Mouse (Mus musculus) midbrain, embryonic 16.5 days (tissue): Measurements from ENCODE around the gene Adgrl4. TPM values are rescaled to one million over a fixed set of nuclear protein-coding genes. Genes with fewer than 3 reads are reported as not detected.

Experiments used
- ATAC-seq: fragments of 200-750 bp; cut with Nextera tagmentation; 2 replicates; pipeline ENCODE4 v1.8.0; 2017; ENCODE audit warnings: moderate TSS enrichment
- H3K27ac ChIP-seq: fragments of 300-500 bp; sonication (generic); 2 replicates; pipeline ENCODE4 v1.5.1; 2014; ENCODE audit warnings: mild to moderate bottlenecking, low read length, mixed read lengths
- H3K27me3 ChIP-seq: fragments of 300-500 bp; sonication (generic); 2 replicates; pipeline ENCODE4 v1.6.1; 2014; ENCODE audit warnings: low read depth, low read length, mixed read lengths; ENCODE audit not compliant: control insufficient read depth, insufficient read depth
- H3K36me3 ChIP-seq: fragments of 300-500 bp; sonication (generic); 2 replicates; pipeline ENCODE4 v1.6.1; 2014; ENCODE audit warnings: mild to moderate bottlenecking, low read length, moderate library complexity, mixed read lengths; ENCODE audit not compliant: control insufficient read depth, insufficient read depth
- H3K4me1 ChIP-seq: fragments of 300-500 bp; sonication (generic); 2 replicates; pipeline ENCODE4 v1.6.1; 2014; ENCODE audit warnings: mild to moderate bottlenecking, low read length, mixed read lengths; ENCODE audit not compliant: control insufficient read depth, insufficient read depth
- H3K4me2 ChIP-seq: fragments of 300-500 bp; sonication (generic); 2 replicates; pipeline ENCODE4 v1.6.1; 2014; ENCODE audit warnings: mild to moderate bottlenecking, low read length, mixed read lengths
- H3K4me3 ChIP-seq: fragments of 300-500 bp; sonication (generic); 2 replicates; pipeline ENCODE4 v1.5.1; 2014; ENCODE audit warnings: low read depth, mild to moderate bottlenecking, low read length, moderate library complexity, mixed read lengths
- H3K9ac ChIP-seq: fragments of 300-500 bp; sonication (generic); 2 replicates; pipeline ENCODE4 v1.6.1; 2014; ENCODE audit warnings: low read depth, low read length, mixed read lengths
- H3K9me3 ChIP-seq: fragments of 300-500 bp; sonication (generic); replicated peaks from 2 replicates; pipeline ENCODE4 v1.6.1; 2014; ENCODE audit warnings: mild to moderate bottlenecking, low read length, mixed read lengths; ENCODE audit not compliant: control insufficient read depth, poor library complexity, severe bottlenecking
- WGBS: fragments of 180-500 bp; shearing (Covaris S2); extraction: QIAGEN DNeasy Blood & Tissue Kit; methylation state at CpG from one replicate; pipeline ENCODE4 v1.1.7; 2014; 5-methylcytosine and 5-hydroxymethylcytosine counted together
- polyA plus RNA-seq: library from polyadenylated mRNA; unstranded; fragments of >200 nt; fragmentation: Nextera tagmentation; extraction: Ambion mirVana; gene quantifications from 2 replicates; pipeline ENCODE4 v1.2.1, GENCODE M21; 2015

Adgrl4 gene
- polyA plus RNA-seq, 1 experiment from 2014 or later = 15.9 TPM

DNA sequence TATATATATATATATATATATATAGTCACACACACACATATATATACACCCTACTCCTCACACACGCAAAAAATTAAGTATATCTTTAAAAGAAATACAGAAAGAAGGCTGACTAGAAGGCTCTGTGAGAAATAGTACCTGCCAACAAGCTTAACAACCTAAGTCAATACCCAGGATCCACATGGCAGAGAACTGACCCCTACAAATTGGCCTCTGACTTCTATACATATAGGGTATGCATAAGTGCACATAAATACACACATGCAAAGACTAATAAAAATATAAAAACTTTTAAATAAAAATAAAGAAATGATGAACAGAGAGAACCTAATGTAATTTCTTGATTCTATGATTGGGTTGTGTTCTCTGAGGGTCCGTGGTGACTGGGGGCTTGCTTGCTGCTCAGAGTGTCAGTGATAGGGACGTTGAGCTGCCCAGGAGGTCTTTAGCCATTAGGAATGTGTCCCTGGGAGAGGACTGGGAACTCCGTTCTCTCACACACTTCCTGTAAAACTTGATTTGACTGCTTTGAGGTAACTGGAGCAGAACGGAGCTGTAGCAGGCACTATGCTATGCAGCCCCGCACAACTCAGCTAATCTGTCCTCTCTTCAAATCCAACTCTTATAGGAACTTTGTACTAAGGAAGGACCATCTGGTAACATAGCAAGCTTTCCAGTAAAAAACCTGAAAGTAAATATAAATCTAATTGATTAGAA is 17.5 kb downstream of the Adgrl4 start:
- Histone ChIP-seq H3K4me3 (no peak overlapping the region), H3K9me3 (no peaks in the 10 kb centered on the region), H3K4me2 (no peak overlapping the region), H3K9ac (no peak overlapping the region), H3K36me3 (no peaks in the 10 kb centered on the region), H3K27ac (no peak overlapping the region), H3K27me3 (no peaks in the 10 kb centered on the region), H3K4me1 (no peaks in the 10 kb centered on the region)
- WGBS = 68% methylated on average over 6 of the region's 6 CpGs
- ATAC-seq = no peak

DNA sequence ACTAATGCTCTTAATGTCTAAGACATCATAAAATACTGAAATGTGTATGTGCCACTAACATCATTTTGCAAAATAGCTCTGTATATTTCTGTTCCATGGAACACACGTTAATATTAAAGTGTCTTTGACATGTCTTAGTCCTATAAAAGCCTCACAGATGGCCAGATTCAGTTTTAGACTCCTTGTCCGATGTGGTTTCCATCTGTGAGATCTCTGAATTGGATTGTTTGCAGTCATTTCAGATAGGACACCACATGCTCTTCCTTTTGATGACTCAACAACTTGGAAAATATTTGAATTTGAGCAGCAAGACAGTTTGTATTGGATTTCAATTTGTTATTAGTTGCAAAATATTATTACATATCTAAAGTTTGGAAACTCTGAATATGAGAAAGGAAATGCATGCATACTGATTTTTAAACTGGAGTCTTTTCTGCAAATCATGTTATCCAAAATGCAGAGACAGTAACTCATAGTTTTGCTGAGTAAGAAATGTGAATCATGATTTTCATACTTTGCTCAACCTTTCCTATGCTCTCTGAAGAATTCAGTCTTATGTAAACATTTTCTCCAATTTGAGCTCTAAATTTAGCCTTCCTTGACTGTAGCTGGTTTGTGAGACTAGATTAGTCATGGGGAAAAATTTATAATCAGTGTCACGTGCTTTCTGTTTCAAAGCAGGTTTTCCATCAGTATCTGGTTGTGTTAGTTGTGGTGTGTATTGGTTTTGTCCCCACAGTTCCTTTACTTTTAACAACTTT is 21.9 kb downstream of the Adgrl4 start:
- ATAC-seq = no peak

DNA sequence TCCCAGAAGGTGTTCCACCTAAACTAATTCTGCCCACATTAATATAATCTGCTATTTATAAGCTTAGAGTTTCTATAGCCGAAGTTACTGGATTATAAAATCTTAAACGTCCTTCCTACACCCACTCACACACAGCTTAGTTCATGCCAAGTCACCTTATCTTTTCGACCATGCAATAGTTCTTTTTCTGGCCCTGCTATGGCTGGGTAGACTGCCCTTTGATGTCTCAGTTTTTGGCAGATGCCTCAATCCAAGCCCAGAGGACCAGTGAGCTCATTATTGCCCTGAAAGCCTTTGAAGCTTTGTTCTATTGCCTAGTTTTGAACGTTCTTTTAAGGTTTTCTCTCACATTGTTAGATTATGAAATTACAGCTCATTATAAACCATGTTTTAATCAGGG is 27.5 kb downstream of the Adgrl4 start:
- ATAC-seq = 0 out of 2 replicates have a peak, but pooled peaks have one; percentile 42
- Histone ChIP-seq H3K9ac (no peak overlapping the region), H3K27me3 (no peaks in the 10 kb centered on the region), H3K36me3 (no peaks in the 10 kb centered on the region), H3K4me1 (no peaks in the 10 kb centered on the region), H3K9me3 (no peaks in the 10 kb centered on the region), H3K27ac (no peak overlapping the region), H3K4me2 (no peak overlapping the region), H3K4me3 (no peak overlapping the region)
- 35% methylated on average over 4 of the region's 4 CpGs for WGBS

More for the DNA sequence above, 21.9 kb downstream of the Adgrl4 start:
- no peaks in the 10 kb centered on the region for H3K27me3 ChIP-seq
- H3K36me3 ChIP-seq = no peaks in the 10 kb centered on the region
- H3K4me2 ChIP-seq = no peak overlapping the region
- no peaks in the 10 kb centered on the region for H3K4me1 ChIP-seq
- H3K9me3 ChIP-seq = no peaks in the 10 kb centered on the region
- H3K27ac ChIP-seq = no peak overlapping the region
- 77% methylated on average over 3 of the region's 3 CpGs for WGBS
- H3K9ac ChIP-seq = no peak overlapping the region
- no peak overlapping the region for H3K4me3 ChIP-seq

DNA sequence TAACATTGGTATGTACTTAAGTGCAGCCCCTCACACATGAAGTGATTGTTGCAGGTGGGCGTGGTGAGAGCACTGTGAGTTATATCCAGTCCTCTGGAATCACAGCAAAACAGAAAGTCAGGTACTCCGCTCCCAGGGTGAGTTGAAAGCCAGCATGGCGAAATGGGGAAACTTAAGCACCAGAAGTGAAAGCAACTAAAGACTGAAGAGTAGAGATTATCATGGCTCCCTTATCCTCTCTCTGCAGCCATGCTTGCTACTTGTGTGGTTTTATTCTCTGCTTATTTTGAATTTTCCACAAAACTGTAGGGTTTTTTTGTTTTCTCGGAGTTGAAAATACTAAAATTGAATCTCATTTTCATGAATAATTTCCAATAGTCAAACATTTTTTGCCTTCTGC is 51.2 kb downstream of the Adgrl4 start:
- WGBS = 91% methylated on average over 4 of the region's 4 CpGs
- Histone ChIP-seq H3K4me3 (no peak overlapping the region), H3K27me3 (no peaks in the 10 kb centered on the region), H3K9ac (no peak overlapping the region), H3K4me2 (no peak overlapping the region), H3K27ac (no peak overlapping the region), H3K9me3 (no peaks in the 10 kb centered on the region), H3K4me1 (no peaks in the 10 kb centered on the region), H3K36me3 (no peaks in the 10 kb centered on the region)
- no peak for ATAC-seq

DNA sequence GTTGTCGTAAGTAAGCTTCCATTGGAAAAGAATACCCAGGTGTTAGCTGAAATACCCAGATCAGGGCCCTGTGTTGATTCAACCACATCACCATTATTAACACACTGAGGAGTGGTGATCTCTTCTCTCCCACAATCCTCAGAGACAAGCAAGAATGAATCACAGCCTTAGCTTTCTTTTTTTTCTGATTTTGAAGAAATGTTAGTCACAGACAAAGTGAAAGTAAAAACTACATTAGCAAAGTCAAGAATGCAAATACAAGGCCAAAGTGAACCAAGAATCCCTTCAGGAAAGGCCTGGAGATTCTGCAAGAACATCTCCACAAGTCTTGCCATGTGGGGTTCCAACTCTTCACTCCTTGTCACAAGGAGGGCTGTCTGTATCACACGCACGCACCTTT is 67.9 kb downstream of the Adgrl4 start:
- Histone ChIP-seq H3K4me1 (no peaks in the 10 kb centered on the region), H3K27me3 (no peaks in the 10 kb centered on the region), H3K4me3 (no peak overlapping the region), H3K27ac (no peak overlapping the region), H3K4me2 (no peak overlapping the region), H3K9ac (no peak overlapping the region), H3K9me3 (no peaks in the 10 kb centered on the region), H3K36me3 (no peaks in the 10 kb centered on the region)
- no peak for ATAC-seq
- WGBS = 95% methylated on average over 3 of the region's 3 CpGs

DNA sequence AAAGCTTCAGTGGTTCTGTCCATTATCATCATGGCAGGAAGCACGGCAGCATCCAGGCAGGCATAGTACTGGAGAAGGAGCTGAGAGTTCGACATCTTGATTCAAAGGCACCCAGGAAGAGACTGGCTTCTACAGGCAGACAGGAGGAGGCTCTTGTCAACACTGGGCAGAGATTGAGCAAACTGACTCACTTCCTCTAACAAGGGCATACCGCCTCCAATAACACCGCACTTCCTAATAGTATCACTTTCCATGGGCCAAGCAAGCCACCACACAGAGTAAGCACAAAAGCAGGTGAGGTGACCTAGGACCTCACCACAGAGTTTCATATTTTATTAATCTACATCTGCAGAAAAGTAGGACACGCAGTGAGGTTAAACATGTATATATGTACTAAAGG is 73.5 kb downstream of the Adgrl4 start:
- Histone ChIP-seq H3K4me2 (no peak overlapping the region), H3K36me3 (no peaks in the 10 kb centered on the region), H3K4me1 (no peaks in the 10 kb centered on the region), H3K9me3 (no peaks in the 10 kb centered on the region), H3K27ac (no peak overlapping the region), H3K9ac (no peak overlapping the region), H3K27me3 (no peaks in the 10 kb centered on the region), H3K4me3 (no peak overlapping the region)
- WGBS = 92% methylated on average over 5 of the region's 5 CpGs
- ATAC-seq = no peak

DNA sequence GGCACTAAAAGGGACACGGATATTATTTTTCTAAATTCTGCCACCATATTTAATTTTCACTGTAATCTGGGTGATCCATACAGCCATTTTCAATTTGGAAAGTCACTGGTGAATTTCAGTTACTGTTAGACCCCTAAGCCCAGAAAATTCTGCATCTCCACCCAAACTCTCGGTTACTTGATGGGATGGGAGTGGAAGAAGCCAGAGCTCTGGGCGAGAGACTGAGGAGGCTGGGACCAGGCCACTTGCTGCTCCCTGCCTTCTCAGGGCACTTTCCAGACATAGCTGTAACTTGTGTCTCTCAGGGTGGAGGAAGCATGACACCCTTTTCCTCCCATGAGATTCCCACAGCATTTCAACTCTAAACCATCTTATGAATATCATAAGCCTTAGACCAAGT is 109.5 kb downstream of the Adgrl4 start:
- Histone ChIP-seq H3K36me3 (no peaks in the 10 kb centered on the region), H3K4me3 (no peak overlapping the region), H3K27ac (no peak overlapping the region), H3K9me3 (no peaks in the 10 kb centered on the region), H3K27me3 (no peaks in the 10 kb centered on the region), H3K4me1 (no peaks in the 10 kb centered on the region), H3K4me2 (no peak overlapping the region), H3K9ac (no peak overlapping the region)
- 98% methylated on average over 3 of the region's 3 CpGs for whole genome bisulfite sequencing
- ATAC-seq = no peak

DNA sequence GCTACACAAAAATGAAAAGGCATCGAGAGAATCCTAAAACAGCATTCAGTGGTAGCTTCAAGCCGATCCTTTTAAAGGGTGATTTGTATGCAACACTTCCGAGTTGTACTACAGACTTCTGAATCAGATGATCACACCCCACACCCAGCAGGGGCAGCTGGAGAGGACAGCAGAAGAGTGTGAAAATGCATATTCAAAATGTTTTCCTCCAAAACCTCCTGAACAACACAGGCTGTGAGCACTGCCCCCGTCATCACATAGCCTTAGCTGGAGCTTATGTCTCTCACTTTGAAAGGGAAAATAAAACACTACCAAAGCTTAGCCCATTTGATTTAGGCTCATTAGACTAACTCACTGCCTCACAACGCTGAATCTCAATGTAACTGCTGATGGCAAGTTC is 113.3 kb downstream of the Adgrl4 start:
- 39% methylated on average over 5 of the region's 5 CpGs for WGBS
- Histone ChIP-seq H3K9ac (no peak overlapping the region), H3K27ac (no peak overlapping the region), H3K9me3 (no peaks in the 10 kb centered on the region), H3K27me3 (no peaks in the 10 kb centered on the region), H3K4me3 (no peak overlapping the region), H3K4me1 (no peaks in the 10 kb centered on the region), H3K4me2 (no peak overlapping the region), H3K36me3 (no peaks in the 10 kb centered on the region)
- ATAC-seq = no peak

DNA sequence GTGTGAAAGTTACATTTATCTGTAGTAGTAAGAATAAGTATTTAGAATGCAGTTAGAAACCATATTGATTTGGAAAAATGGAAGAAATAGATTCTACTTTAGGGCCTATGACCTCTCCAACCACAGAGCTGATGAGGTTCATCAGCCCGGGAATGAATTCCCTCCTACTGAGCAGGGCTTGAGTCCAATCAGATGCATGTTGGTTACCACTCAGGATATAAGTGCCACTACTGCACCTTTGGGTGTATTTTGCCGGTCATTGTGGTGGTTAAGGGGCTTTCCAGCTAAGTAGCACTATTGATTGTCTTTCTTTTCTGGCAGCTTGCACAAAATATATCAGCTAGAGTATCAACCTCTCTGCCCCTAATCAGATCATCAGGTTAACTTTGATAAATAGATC is 118.9 kb downstream of the Adgrl4 start:
- ATAC-seq = no peak
- H3K27me3 ChIP-seq = no peaks in the 10 kb centered on the region
- no peaks in the 10 kb centered on the region for H3K9me3 ChIP-seq
- 77% methylated on average over 2 of the region's 2 CpGs for WGBS
- no peak overlapping the region for H3K9ac ChIP-seq
- H3K4me3 ChIP-seq = no peak overlapping the region
- H3K27ac ChIP-seq = no peak overlapping the region
- no peaks in the 10 kb centered on the region for H3K36me3 ChIP-seq
- H3K4me2 ChIP-seq = no peak overlapping the region
- H3K4me1 ChIP-seq = no peaks in the 10 kb centered on the region
